Mouse (Mus musculus): Measurements from ENCODE around the gene Ifngr1. TPM values are rescaled to one million over a fixed set of nuclear protein-coding genes. Genes with fewer than 3 reads are reported as not detected.

Ifngr1 gene
- total RNA-seq (2014; fragmentation: Nextera tagmentation), result 162 and 163 TPM in 2 replicates
- 197 and 256 TPM in 2 replicates for total RNA-seq (2017)

GRCm38 (mm10) chr10:19591641-19592441 is at the start of gene Ifngr1:
Gene Ifngr1, plus strand, starts transcription at chr10:19591949.
- ATAC-seq (replicated peaks; ENCODE audit: low FRiP score, low TSS enrichment, poor library complexity, severe bottlenecking), result peak; percentile 92

GRCm38 (mm10) chr10:19546825-19547224 is 44.9 kb upstream of the Ifngr1 start:
- ATAC-seq (replicated peaks; ENCODE audit: low FRiP score, low TSS enrichment, poor library complexity, severe bottlenecking), result no peak

GRCm38 (mm10) chr10:19548016-19548415 is 43.7 kb upstream of the Ifngr1 start:
- no peak for ATAC-seq (replicated peaks; ENCODE audit: low FRiP score, low TSS enrichment, poor library complexity, severe bottlenecking)

- no peak for ATAC-seq (replicated peaks; ENCODE audit: low FRiP score, low TSS enrichment, poor library complexity, severe bottlenecking)
Observed at GRCm38 (mm10) chr10:19548491-19548890, 43.3 kb upstream of the Ifngr1 start.

- ATAC-seq (replicated peaks; ENCODE audit: low FRiP score, low TSS enrichment, poor library complexity, severe bottlenecking), result no peak
Observed at GRCm38 (mm10) chr10:19551585-19551984, 40.2 kb upstream of the Ifngr1 start.

- ATAC-seq (replicated peaks; ENCODE audit: low FRiP score, low TSS enrichment, poor library complexity, severe bottlenecking), result no peak
Observed at GRCm38 (mm10) chr10:19553857-19554256, 37.9 kb upstream of the Ifngr1 start.

- no peak for ATAC-seq (replicated peaks; ENCODE audit: low FRiP score, low TSS enrichment, poor library complexity, severe bottlenecking)
Observed at GRCm38 (mm10) chr10:19557696-19558095, 34.1 kb upstream of the Ifngr1 start.

GRCm38 (mm10) chr10:19559565-19560165 is 32.1 kb upstream of the Ifngr1 start:
- ATAC-seq (replicated peaks; ENCODE audit: low FRiP score, low TSS enrichment, poor library complexity, severe bottlenecking), result no peak

- ATAC-seq (replicated peaks; ENCODE audit: low FRiP score, low TSS enrichment, poor library complexity, severe bottlenecking), result no peak
Observed at GRCm38 (mm10) chr10:19562598-19562997, 29.2 kb upstream of the Ifngr1 start.

GRCm38 (mm10) chr10:19563443-19563861 is 28.3 kb upstream of the Ifngr1 start:
- ATAC-seq (replicated peaks; ENCODE audit: low FRiP score, low TSS enrichment, poor library complexity, severe bottlenecking), result no peak

GRCm38 (mm10) chr10:19567481-19567880 is 24.3 kb upstream of the Ifngr1 start:
- ATAC-seq (replicated peaks; ENCODE audit: low FRiP score, low TSS enrichment, poor library complexity, severe bottlenecking), result no peak

GRCm38 (mm10) chr10:19570288-19570687 is 21.5 kb upstream of the Ifngr1 start:
- no peak for ATAC-seq (replicated peaks; ENCODE audit: low FRiP score, low TSS enrichment, poor library complexity, severe bottlenecking)

- no peak for ATAC-seq (replicated peaks; ENCODE audit: low FRiP score, low TSS enrichment, poor library complexity, severe bottlenecking)
Observed at GRCm38 (mm10) chr10:19570716-19571115, 21.0 kb upstream of the Ifngr1 start.

- ATAC-seq (replicated peaks; ENCODE audit: low FRiP score, low TSS enrichment, poor library complexity, severe bottlenecking), result no peak
Observed at GRCm38 (mm10) chr10:19577571-19577970, 14.2 kb upstream of the Ifngr1 start.

GRCm38 (mm10) chr10:19578001-19578400 is 13.7 kb upstream of the Ifngr1 start:
- no peak for ATAC-seq (replicated peaks; ENCODE audit: low FRiP score, low TSS enrichment, poor library complexity, severe bottlenecking)

GRCm38 (mm10) chr10:19578409-19578986 is 13.3 kb upstream of the Ifngr1 start:
- ATAC-seq (replicated peaks; ENCODE audit: low FRiP score, low TSS enrichment, poor library complexity, severe bottlenecking), result peak; percentile 24; the same call in 1 of the 2 replicates

- no peak for ATAC-seq (replicated peaks; ENCODE audit: low FRiP score, low TSS enrichment, poor library complexity, severe bottlenecking)
Observed at GRCm38 (mm10) chr10:19580660-19581059, 11.1 kb upstream of the Ifngr1 start.

GRCm38 (mm10) chr10:19581844-19582582 is 9.7 kb upstream of the Ifngr1 start:
- peak; percentile 58 for ATAC-seq (replicated peaks; ENCODE audit: low FRiP score, low TSS enrichment, poor library complexity, severe bottlenecking)

- peak; percentile 16; the same call in 1 of the 2 replicates for ATAC-seq (replicated peaks; ENCODE audit: low FRiP score, low TSS enrichment, poor library complexity, severe bottlenecking)
Observed at GRCm38 (mm10) chr10:19582806-19583430, 8.8 kb upstream of the Ifngr1 start.

Measured in megakaryocyte-erythroid progenitor cell, adult 5-6 weeks (primary cell).